Mouse (Mus musculus) gastrocnemius, postnatal 25 days (tissue): Measurements from ENCODE around the gene Galns. TPM values are rescaled to one million over a fixed set of nuclear protein-coding genes. Genes with fewer than 3 reads are reported as not detected.

Source experiments
- DNase-seq: peaks from one replicate; pipeline ENCODE4 v3.0.0; 2022
- long read RNA-seq, 2 experiments: library from polyadenylated mRNA; stranded (forward); transcript quantifications; one replicate each; pipeline ENCODE4 v2.0.0; 2021
- total RNA-seq, 2 experiments: library from RNA; stranded (reverse); gene quantifications; 1 replicate in 1 of 2; 2 replicates in 1 of 2; pipeline ENCODE4 v1.2.3; 2021

The Galns gene
- total RNA-seq: 1 to 10 TPM; 1.3 to 1.8 TPM
- long read RNA-seq, experiment 1, partial matches to known transcripts: 0 of 2 reads
- long read RNA-seq, experiment 1, other reads (novel, unspliced or antisense): 1 of 2 reads
- long read RNA-seq, experiment 2, partial matches to known transcripts: 1 of 3 reads
- long read RNA-seq, experiment 2, other reads (novel, unspliced or antisense): 0 of 3 reads

GRCm38 (mm10) chr8:122611295-122612133 lies at the start of gene Galns, which contains the start of gene Trappc2l:
Galns (minus strand) TSS chr8:122611463.
Trappc2l (plus strand) TSS chr8:122611640.
- DNase-seq: peak; percentile 93

DNA sequence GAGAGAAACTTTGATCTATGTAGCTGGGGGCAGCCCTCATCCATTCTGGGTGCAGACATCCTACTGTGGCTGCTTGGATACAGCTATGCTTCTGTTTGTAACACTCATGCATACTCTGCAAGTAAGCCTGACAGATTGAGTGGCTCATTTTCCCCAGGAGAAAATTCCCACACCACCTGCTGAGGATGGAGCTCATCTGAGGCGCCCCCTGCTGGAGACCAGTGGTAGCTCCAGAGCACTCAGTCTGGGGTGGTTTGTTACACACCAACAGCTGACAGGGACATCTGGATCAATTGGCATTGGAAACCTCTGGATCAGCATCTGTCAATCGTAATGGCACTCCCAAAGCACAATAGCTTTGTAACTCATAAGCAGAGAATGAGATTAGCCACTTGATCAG lies 48.8 kb upstream of the Galns start:
- no peak for DNase-seq

GRCm38 (mm10) chr8:122658807-122659160 lies 47.5 kb upstream of the Galns start:
- no peak for DNase-seq

GRCm38 (mm10) chr8:122658149-122658806 lies 47.0 kb upstream of the Galns start:
- no peak for DNase-seq

DNA sequence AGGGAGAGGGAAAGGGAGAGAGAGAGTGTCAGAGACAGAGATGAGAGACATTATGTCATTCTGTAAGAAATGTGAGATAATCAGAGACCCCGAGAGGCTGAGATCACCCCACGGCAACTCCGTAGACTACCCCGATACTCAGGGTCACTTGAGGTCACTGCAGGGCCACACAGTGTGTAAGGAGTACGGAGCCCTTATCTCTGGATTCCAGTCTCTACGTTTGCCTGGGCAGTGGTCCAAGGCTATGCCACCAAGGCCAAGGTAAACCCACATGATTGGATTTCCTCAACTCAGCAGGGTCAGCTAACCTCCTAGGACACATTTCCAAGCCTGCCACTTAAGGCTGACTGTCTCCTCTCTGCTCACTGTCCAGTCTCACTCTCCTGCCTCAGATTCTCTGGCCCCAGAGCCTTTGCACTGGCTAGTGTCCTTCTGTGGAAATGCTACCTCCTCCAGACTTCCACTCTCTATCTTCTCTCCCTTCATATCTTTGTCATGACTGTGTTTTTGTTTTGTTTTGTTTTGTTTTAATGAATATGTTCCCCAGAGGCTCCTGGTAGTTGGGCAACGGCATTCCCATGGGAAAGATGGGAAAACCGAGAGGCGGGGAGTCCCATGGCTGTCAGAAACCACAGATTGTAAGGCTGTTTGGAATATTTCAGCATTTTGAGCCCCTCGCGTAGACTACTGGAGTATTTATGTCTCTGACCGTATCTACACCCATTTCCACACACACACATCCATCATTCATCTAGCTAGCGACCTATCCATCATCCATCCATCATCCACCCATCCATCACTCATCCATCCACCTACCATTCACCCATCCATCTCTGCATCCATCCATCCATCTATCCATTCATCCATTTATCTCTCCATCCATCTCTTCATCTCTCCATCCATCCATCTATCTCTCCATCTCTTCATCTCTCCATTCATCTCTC lies 45.1 kb upstream of the Galns start:
- DNase-seq: peak; percentile 43

- DNase-seq: peak; percentile 71
Measured at GRCm38 (mm10) chr8:122654768-122655167, 43.5 kb upstream of the Galns start.

DNA sequence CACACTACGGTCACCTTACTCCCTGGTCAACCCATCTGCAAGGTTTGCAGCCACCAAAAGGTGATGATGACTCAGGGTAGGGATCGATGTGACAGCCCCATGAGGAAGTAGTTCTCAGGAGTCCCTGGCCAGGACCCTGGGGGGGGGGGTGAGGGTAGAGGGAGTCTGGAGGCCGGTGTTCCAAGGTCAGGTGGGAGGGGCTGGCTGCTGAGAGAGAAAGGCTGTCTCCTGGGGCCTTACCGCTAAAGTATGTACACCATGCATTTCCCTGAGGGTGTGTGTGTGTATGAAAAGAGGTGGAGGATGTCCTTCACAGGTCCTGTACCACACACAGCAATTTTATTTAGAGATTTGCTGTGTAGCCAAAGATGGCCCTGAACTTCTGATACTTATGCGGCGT lies 41.4 kb upstream of the Galns start:
- DNase-seq: no peak

GRCm38 (mm10) chr8:122651326-122651921 lies 40.2 kb upstream of the Galns start:
- DNase-seq: peak; percentile 91

- no peak for DNase-seq
Measured at GRCm38 (mm10) chr8:122648192-122648970, 37.1 kb upstream of the Galns start.

GRCm38 (mm10) chr8:122646337-122646736 lies 35.1 kb upstream of the Galns start:
- DNase-seq: no peak

DNA sequence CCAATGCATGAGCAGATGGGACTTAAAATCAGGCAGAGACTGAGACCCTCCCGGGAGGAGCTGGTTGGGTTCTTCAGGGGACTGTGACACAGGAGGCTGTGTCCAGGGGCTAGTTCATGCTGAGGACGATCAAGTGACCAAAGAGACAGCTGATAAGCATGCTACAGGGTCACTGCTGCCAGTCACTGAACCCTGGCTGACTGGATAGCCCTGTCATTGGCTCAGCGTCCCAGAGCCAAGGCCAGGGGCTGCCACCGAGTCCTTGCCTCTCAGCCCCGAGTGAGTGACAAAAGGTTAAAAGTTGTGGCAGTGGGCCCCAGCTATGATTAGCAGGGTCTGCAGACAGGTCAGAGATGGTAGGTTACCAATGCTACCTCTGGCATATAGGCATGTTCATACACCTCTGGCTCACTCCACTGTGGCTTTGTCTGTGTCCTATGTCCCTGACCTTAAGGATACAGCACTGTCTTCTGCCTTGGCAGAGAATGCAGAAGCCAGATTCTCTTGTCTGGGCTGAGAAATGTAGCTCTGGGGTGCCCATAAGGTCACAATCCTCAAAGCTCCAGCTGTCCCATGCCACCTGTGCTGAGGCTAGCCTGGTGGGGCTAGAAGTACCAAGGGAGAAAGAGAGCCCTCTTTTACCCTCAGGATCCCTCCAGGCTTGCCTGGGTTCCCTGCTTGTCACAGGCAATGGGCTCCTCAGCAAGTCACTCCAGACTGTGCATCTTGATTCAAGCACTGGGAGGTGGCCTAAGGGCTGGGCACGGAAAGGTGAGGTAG lies 33.1 kb upstream of the Galns start:
- DNase-seq: no peak

- no peak for DNase-seq
Measured at GRCm38 (mm10) chr8:122642071-122642470, 30.8 kb upstream of the Galns start.

DNA sequence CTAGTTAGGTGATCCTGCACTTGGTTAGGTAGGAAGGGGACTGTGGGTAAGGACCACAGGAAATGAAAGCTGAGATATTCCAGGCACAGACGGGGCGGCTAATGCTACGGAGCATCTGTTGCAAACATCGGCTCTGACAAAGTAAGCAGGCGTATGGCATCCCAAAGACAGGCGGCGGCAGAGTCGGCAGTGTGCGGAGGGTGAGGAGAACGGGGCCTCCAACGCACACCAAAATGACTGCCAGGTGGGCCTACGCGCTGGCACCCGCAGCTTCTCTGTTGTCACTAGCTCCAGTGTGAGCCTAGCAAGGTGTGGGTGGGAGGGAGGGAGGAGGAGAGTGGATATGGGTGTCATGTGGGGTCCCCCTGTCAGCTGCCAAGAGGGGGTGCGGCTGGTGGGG lies 30.1 kb upstream of the Galns start:
- no peak for DNase-seq

DNA sequence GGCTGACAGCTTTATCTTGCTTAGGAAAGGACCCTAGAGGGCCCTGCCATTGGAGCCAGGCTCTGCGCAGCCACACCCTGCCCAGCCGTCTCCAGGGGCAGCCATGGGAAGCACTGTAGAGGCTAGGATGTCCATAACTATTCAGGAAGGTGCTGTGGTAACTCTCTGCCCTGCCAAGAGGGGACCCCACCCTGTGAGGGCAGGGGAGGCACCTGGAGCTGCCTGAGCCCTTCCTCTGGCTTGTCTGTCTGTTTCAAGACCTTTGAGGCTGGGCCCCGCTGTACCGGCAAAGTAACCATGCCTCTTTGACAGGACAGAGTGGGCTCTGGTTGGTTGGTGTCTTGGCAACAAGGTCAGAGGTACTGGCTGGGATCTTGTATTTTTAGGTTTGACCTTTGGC lies 29.6 kb upstream of the Galns start:
- no peak for DNase-seq

- DNase-seq: peak; percentile 77
Measured at GRCm38 (mm10) chr8:122639521-122640248, 28.4 kb upstream of the Galns start.

DNA sequence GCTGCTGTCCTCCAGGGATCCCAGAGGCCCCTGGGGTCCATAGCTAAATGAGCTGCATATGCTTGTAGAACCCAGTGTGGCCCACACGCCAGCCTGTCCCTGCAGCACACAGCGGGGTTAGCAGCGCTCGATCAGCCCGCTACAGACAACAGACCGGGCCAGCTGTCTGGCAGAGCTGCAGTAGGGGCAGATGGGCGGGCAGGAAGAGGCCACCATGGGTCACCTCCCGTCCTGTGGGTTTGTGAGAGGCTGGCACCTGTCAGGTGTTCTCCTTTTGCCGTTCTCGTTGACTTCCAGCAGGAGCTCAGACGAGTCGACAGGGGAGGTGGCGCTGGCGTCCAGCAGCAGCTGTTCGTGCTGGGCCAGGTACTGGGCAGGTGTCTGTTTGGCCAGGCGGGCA lies 27.3 kb upstream of the Galns start:
- no peak for DNase-seq

DNA sequence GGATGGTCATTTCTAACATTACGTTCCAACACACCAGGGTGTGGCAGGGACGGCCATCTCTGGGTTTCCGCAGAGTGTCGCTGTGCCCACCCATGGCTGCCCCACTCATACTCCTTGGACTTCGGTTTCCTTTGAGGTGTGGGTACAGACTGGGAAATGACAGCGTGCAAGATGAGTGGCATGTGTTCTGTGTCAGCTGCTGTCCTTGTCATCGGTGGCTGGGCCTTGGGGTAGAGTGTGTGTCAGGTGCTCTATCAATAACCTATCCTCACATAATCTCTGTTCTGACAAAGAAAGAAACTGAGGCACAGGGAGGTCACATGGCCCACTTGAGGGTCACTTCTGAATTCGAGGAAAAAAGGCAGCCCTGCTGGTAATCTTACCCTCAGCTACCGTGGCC lies 26.0 kb upstream of the Galns start:
- no peak for DNase-seq

DNA sequence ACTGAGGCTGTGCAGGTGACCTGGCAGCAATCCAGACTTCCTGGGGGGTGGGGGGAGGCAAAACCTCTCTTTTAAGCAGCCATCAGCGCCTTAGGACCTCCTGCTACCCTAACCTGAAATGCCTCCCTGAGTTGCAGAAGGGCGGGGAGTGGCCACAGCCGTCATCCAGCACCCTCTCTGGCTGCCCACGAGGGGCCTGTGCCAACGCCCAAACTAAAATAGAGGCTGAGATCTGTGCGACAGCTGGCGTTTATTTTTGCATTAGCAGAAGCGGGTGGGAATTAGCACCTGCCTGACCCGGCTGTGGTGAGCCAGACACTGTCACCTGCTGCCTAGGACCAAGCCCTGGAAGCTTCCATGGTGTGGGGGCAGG lies 25.5 kb upstream of the Galns start:
- DNase-seq: peak; percentile 86
